Mouse (Mus musculus) forebrain, postnatal 0 days (tissue): ENCODE measurements around the gene Mia2. TPM values are rescaled to one million over a fixed set of nuclear protein-coding genes. Genes with fewer than 3 reads are reported as not detected.

Experiments used
- ATAC-seq: fragments of 200-750 bp; cut with Nextera tagmentation; 2 replicates; pipeline ENCODE4 v1.8.0; 2017; ENCODE audit warnings: mild to moderate bottlenecking, moderate library complexity
- DNase-seq: peaks from one replicate; pipeline ENCODE4 v3.0.0-alpha.2; 2015
- H3K27ac ChIP-seq: fragments of 300-500 bp; sonication (generic); 2 replicates; pipeline ENCODE4 v1.5.1; 2014; ENCODE audit warnings: low read depth, mild to moderate bottlenecking, antibody characterized with exemption, low read length, moderate library complexity, mixed read lengths
- H3K27me3 ChIP-seq: fragments of 300-500 bp; sonication (generic); 2 replicates; pipeline ENCODE4 v1.6.1; 2014; ENCODE audit warnings: mild to moderate bottlenecking, low read length, mixed read lengths; ENCODE audit not compliant: insufficient read depth
- H3K36me3 ChIP-seq: fragments of 300-500 bp; sonication (generic); 2 replicates; pipeline ENCODE4 v1.6.1; 2014; ENCODE audit warnings: mild to moderate bottlenecking, moderate library complexity; ENCODE audit not compliant: insufficient read depth
- H3K4me1 ChIP-seq: fragments of 300-500 bp; sonication (generic); 2 replicates; pipeline ENCODE4 v1.6.1; 2014; ENCODE audit warnings: antibody characterized with exemption; ENCODE audit not compliant: insufficient read depth
- H3K4me2 ChIP-seq: fragments of 300-500 bp; sonication (generic); 2 replicates; pipeline ENCODE4 v1.6.1; 2014; ENCODE audit warnings: low read depth, mild to moderate bottlenecking, moderate library complexity
- H3K4me3 ChIP-seq: fragments of 300-500 bp; sonication (generic); 2 replicates; pipeline ENCODE4 v1.5.1; 2014; ENCODE audit warnings: low read depth, low read length, mixed read lengths
- H3K9ac ChIP-seq: fragments of 300-500 bp; sonication (generic); 2 replicates; pipeline ENCODE4 v1.6.1; 2014; ENCODE audit warnings: mild to moderate bottlenecking
- H3K9me3 ChIP-seq: fragments of 300-500 bp; sonication (generic); 2 replicates; pipeline ENCODE4 v1.6.1; 2016; ENCODE audit warnings: low read length
- CTCF ChIP-seq: sonication (generic); IDR thresholded peaks from 2 replicates; pipeline ENCODE4 v1.5.1; 2016; ENCODE audit warnings: antibody characterized with exemption, control low read depth, low read depth
- WGBS: fragments of 180-500 bp; shearing (Covaris S2); extraction: QIAGEN DNeasy Blood & Tissue Kit; methylation state at CpG from one replicate; pipeline ENCODE4 v1.1.7; 2014; 5-methylcytosine and 5-hydroxymethylcytosine counted together
- polyA plus RNA-seq: library from polyadenylated mRNA; unstranded; fragments of >200 nt; fragmentation: Nextera tagmentation; extraction: Ambion mirVana; gene quantifications from 2 replicates; pipeline ENCODE4 v1.2.1, GENCODE M21; 2015
- total RNA-seq: library from RNA; depleted of rRNA; stranded (reverse); fragments of >200 nt; gene quantifications from 2 replicates; pipeline ENCODE4 v1.2.3, GENCODE M21; 2014

Mia2 gene
- total and polyA plus RNA-seq, 2 experiments from 2014 or later: 26.9 to 29.6 TPM

- ATAC-seq: no peak
- DNase-seq: no peak
- H3K36me3 ChIP-seq: peaks cover 62% of the 10 kb centered on the region
- no peaks in the 10 kb centered on the region for H3K9me3 ChIP-seq
- WGBS: 62% methylated on average over 2 of the region's 2 CpGs
- H3K4me2 ChIP-seq: no peak overlapping the region
- no peak overlapping the region for H3K4me3 ChIP-seq
- TF ChIP-seq CTCF: no peak
- H3K27ac ChIP-seq: no peak overlapping the region
- H3K9ac ChIP-seq: no peak overlapping the region
- no peaks in the 10 kb centered on the region for H3K27me3 ChIP-seq
- no peaks in the 10 kb centered on the region for H3K4me1 ChIP-seq
Measured at GRCm38 (mm10) chr12:59161091-59161490, 65.5 kb downstream of the Mia2 start.

GRCm38 (mm10) chr12:59162797-59163196 lies 67.2 kb downstream of the Mia2 start:
- H3K36me3 ChIP-seq: peaks cover 57% of the 10 kb centered on the region

GRCm38 (mm10) chr12:59164522-59164921 lies 68.9 kb downstream of the Mia2 start:
- Histone ChIP-seq H3K27me3 (no peaks in the 10 kb centered on the region), H3K9ac (no peak overlapping the region), H3K4me2 (no peak overlapping the region), H3K4me1 (no peaks in the 10 kb centered on the region), H3K9me3 (no peaks in the 10 kb centered on the region), H3K27ac (no peak overlapping the region), H3K4me3 (no peak overlapping the region), H3K36me3 (peaks cover 47% of the 10 kb centered on the region)
- ATAC-seq (no peak), DNase-seq (no peak)
- 93% methylated on average over 6 of the region's 6 CpGs for WGBS
- no peak for TF ChIP-seq CTCF

More at GRCm38 (mm10) chr12:59162797-59163196, 67.2 kb downstream of the Mia2 start:
- H3K4me3 ChIP-seq: no peak overlapping the region
- no peak for TF ChIP-seq CTCF
- no peak for DNase-seq
- H3K4me1 ChIP-seq: no peaks in the 10 kb centered on the region
- no peak for ATAC-seq
- 94% methylated on average over 2 of the region's 2 CpGs for whole genome bisulfite sequencing
- H3K9me3 ChIP-seq: no peaks in the 10 kb centered on the region
- H3K4me2 ChIP-seq: no peak overlapping the region
- H3K9ac ChIP-seq: no peak overlapping the region
- no peaks in the 10 kb centered on the region for H3K27me3 ChIP-seq
- no peak overlapping the region for H3K27ac ChIP-seq

GRCm38 (mm10) chr12:59166557-59166956 lies 71.0 kb downstream of the Mia2 start:
- Histone ChIP-seq H3K4me3 (no peak overlapping the region), H3K4me2 (no peak overlapping the region), H3K27ac (no peak overlapping the region), H3K27me3 (no peaks in the 10 kb centered on the region), H3K4me1 (no peaks in the 10 kb centered on the region), H3K9me3 (no peaks in the 10 kb centered on the region), H3K36me3 (peaks cover 44% of the 10 kb centered on the region), H3K9ac (no peak overlapping the region)
- DNase-seq: no peak
- TF ChIP-seq CTCF: no peak
- no peak for ATAC-seq
- 91% methylated on average over 4 of the region's 4 CpGs for WGBS

- Histone ChIP-seq H3K27ac (no peak overlapping the region), H3K4me1 (no peaks in the 10 kb centered on the region), H3K4me2 (no peak overlapping the region), H3K9me3 (no peaks in the 10 kb centered on the region), H3K36me3 (peaks cover 22% of the 10 kb centered on the region), H3K27me3 (no peaks in the 10 kb centered on the region), H3K9ac (no peak overlapping the region), H3K4me3 (no peak overlapping the region)
- DNase-seq (no peak), ATAC-seq (no peak)
- TF ChIP-seq CTCF: no peak
- 67% methylated on average over 4 of the region's 4 CpGs for WGBS
Measured at GRCm38 (mm10) chr12:59169935-59170334, 74.3 kb downstream of the Mia2 start.

- TF ChIP-seq CTCF: no peak
- Histone ChIP-seq H3K9ac (no peak overlapping the region), H3K27ac (no peak overlapping the region), H3K9me3 (no peaks in the 10 kb centered on the region), H3K27me3 (no peaks in the 10 kb centered on the region), H3K36me3 (peaks cover 36% of the 10 kb centered on the region), H3K4me2 (no peak overlapping the region), H3K4me1 (no peaks in the 10 kb centered on the region), H3K4me3 (no peak overlapping the region)
- DNase-seq (no peak), ATAC-seq (no peak)
- WGBS: 92% methylated on average over 3 of the region's 3 CpGs
Measured at GRCm38 (mm10) chr12:59177814-59178213, 82.2 kb downstream of the Mia2 start.

- no peaks in the 10 kb centered on the region for H3K4me1 ChIP-seq
- 73% methylated on average over 12 of the region's 12 CpGs for WGBS
- no peak overlapping the region for H3K4me3 ChIP-seq
- H3K27ac ChIP-seq: no peak overlapping the region
- DNase-seq (no peak), ATAC-seq (0 out of 2 replicates have a peak, but pooled peaks have one; percentile 16)
- no peak overlapping the region for H3K9ac ChIP-seq
- no peak overlapping the region for H3K4me2 ChIP-seq
- H3K36me3 ChIP-seq: peaks cover 34% of the 10 kb centered on the region
- no peak for TF ChIP-seq CTCF
- no peaks in the 10 kb centered on the region for H3K27me3 ChIP-seq
- no peaks in the 10 kb centered on the region for H3K9me3 ChIP-seq
Measured at GRCm38 (mm10) chr12:59188086-59188682, 92.6 kb downstream of the Mia2 start.
